Mouse (Mus musculus) heart, embryonic 14.5 days (tissue): ENCODE data around the gene Rnf113a2. TPM values are rescaled to one million over a fixed set of nuclear protein-coding genes. Genes with fewer than 3 reads are reported as not detected.

ENCODE experiments used
- ATAC-seq: fragments of 200-750 bp; cut with Nextera tagmentation; 2 replicates; pipeline ENCODE4 v1.8.0; 2017; ENCODE audit warnings: low read depth, moderate TSS enrichment; ENCODE audit not compliant: insufficient number of reproducible peaks, insufficient read depth, low FRiP score
- H3K27ac ChIP-seq, 2 experiments: fragments of 200-500 bp in 1 of 2; fragments of 300-500 bp in 1 of 2; sonication (generic) in 1 of 2; replicated peaks in 1 of 2; 2 replicates each; pipeline ENCODE4 v1.5.1; 2012 to 2014; ENCODE audit warnings: low read depth in 2 of 2, low read length in 2 of 2, control low read depth in 1 of 2, mild to moderate bottlenecking in 1 of 2, mixed read lengths in 1 of 2; ENCODE audit not compliant: control insufficient read depth in 1 of 2, insufficient read depth in 1 of 2
- H3K27me3 ChIP-seq: fragments of 300-500 bp; sonication (generic); 2 replicates; pipeline ENCODE4 v1.6.1; 2014; ENCODE audit warnings: mild to moderate bottlenecking, low read length, control low read depth; ENCODE audit not compliant: control insufficient read depth, insufficient read depth
- H3K36me3 ChIP-seq: fragments of 300-500 bp; sonication (generic); 2 replicates; pipeline ENCODE4 v1.6.1; 2014; ENCODE audit warnings: mild to moderate bottlenecking, control low read depth, low read length, mixed read lengths; ENCODE audit not compliant: control insufficient read depth, insufficient read depth
- H3K4me1 ChIP-seq, 2 experiments: fragments of 200-500 bp in 1 of 2; fragments of 300-500 bp in 1 of 2; sonication (generic) in 1 of 2; 2 replicates each; pipeline ENCODE4 v1.6.1; 2012 to 2014; ENCODE audit warnings: low read length in 2 of 2, control low read depth in 1 of 2, mixed read lengths in 1 of 2; ENCODE audit not compliant: control insufficient read depth in 2 of 2, insufficient read depth in 2 of 2
- H3K4me2 ChIP-seq: fragments of 300-500 bp; sonication (generic); 2 replicates; pipeline ENCODE4 v1.6.1; 2014; ENCODE audit warnings: mild to moderate bottlenecking, low read length
- H3K4me3 ChIP-seq, 2 experiments: fragments of 200-500 bp in 1 of 2; fragments of 300-500 bp in 1 of 2; sonication (generic) in 1 of 2; 2 replicates each; pipeline ENCODE4 v1.5.1; 2012 to 2014; ENCODE audit warnings: low read length in 2 of 2, mild to moderate bottlenecking in 2 of 2, control low read depth in 1 of 2, low read depth in 1 of 2, moderate library complexity in 1 of 2; ENCODE audit not compliant: control insufficient read depth in 1 of 2, insufficient read depth in 1 of 2
- H3K9ac ChIP-seq: fragments of 300-500 bp; sonication (generic); 2 replicates; pipeline ENCODE4 v1.6.1; 2014; ENCODE audit warnings: mild to moderate bottlenecking, low read length
- H3K9me3 ChIP-seq: fragments of 300-500 bp; sonication (generic); 2 replicates; pipeline ENCODE4 v1.6.1; 2016; ENCODE audit warnings: low read length, control low read depth; ENCODE audit not compliant: control insufficient read depth
- WGBS: fragments of 180-500 bp; shearing (Covaris S2); extraction: QIAGEN DNeasy Blood & Tissue Kit; methylation state at CpG from one replicate; pipeline ENCODE4 v1.1.7; 2014; 5-methylcytosine and 5-hydroxymethylcytosine counted together
- polyA plus RNA-seq: library from polyadenylated mRNA; unstranded; fragments of >200 nt; fragmentation: Nextera tagmentation; extraction: Ambion mirVana; gene quantifications from 2 replicates; pipeline ENCODE4 v1.2.1, GENCODE M21; 2014

The Rnf113a2 gene
- polyA plus RNA-seq, 1 experiment from 2014 or later: 19.1 TPM

- no peaks in the 10 kb centered on the region for H3K36me3 ChIP-seq
- H3K27ac ChIP-seq: no peak overlapping the region
- no peak overlapping the region for H3K4me3 ChIP-seq
- ATAC-seq: no peak
- no peak overlapping the region for H3K4me2 ChIP-seq
- WGBS: 76% methylated on average over 1 of the region's 1 CpGs
- no peak overlapping the region for H3K9ac ChIP-seq
- no peaks in the 10 kb centered on the region for H3K27me3 ChIP-seq
- no peaks in the 10 kb centered on the region for H3K9me3 ChIP-seq
- peaks cover 2 to 14% of the 10 kb centered on the region in 2 experiments for H3K4me1 ChIP-seq
These were observed 30.4 kb downstream of the Rnf113a2 start for GRCm38 (mm10) chr12:84447386-84447785.

DNA sequence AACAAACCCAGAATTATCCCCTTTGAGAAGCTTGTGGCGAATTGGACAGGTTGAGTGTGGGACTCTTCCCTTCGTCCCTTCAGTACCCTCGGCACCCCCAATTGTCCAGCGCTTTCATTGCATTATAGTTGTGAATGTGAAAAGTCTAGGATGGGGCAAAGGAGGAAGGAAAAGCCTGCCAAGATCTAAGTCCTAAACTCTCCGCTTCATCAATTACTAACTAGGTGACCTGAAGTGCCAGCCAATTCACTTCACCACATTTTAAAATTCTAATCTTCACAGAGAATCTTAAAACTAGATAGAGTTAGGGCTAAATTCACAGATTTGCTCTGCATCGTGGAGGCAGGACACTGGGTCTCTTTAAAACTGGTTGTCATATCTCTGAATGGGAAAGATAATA, 31.2 kb downstream of the Rnf113a2 start:
- no peaks in the 10 kb centered on the region for H3K36me3 ChIP-seq
- no peak overlapping the region for H3K4me3 ChIP-seq
- no peak overlapping the region for H3K27ac ChIP-seq
- H3K9me3 ChIP-seq: no peaks in the 10 kb centered on the region
- H3K4me1 ChIP-seq: peaks cover 2 to 20% of the 10 kb centered on the region in 2 experiments
- no peak overlapping the region for H3K4me2 ChIP-seq
- H3K27me3 ChIP-seq: no peaks in the 10 kb centered on the region
- no peak for ATAC-seq
- H3K9ac ChIP-seq: no peak overlapping the region
- WGBS: 78% methylated on average over 6 of the region's 6 CpGs

DNA sequence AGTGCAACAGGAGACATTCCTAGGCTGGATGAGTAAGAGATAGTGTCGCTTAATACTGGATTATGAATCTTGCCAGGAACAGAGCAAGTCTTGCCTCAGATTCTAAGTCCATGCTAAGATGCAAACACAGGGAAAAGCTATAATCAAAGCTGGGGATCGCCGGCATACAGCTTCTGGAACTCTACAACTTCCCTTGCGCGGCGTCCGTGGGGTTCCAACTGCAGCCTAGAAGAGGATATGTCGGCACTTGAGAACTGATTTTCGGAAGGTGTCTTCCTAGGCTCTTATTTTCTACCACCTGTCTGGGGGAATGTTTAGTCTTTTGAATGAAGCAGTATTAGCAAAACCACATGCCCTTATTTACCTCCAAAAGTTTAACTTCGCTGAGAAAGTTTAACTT, 32.9 kb downstream of the Rnf113a2 start:
- Histone ChIP-seq H3K4me3 (peak overlapping the region in 1 of 2 experiments; percentile 82; a peak in 2 of 4 replicates), H3K9ac (peak overlapping the region; percentile 70), H3K4me1 (peaks cover 2 to 20% of the 10 kb centered on the region in 2 experiments), H3K27me3 (no peaks in the 10 kb centered on the region), H3K27ac (peak overlapping the region in 1 of 2 experiments; percentile 82; a peak in 2 of 4 replicates), H3K9me3 (no peaks in the 10 kb centered on the region), H3K4me2 (peak overlapping the region; percentile 97), H3K36me3 (no peaks in the 10 kb centered on the region)
- ATAC-seq: no peak
- 28% methylated on average over 10 of the region's 10 CpGs for WGBS

DNA sequence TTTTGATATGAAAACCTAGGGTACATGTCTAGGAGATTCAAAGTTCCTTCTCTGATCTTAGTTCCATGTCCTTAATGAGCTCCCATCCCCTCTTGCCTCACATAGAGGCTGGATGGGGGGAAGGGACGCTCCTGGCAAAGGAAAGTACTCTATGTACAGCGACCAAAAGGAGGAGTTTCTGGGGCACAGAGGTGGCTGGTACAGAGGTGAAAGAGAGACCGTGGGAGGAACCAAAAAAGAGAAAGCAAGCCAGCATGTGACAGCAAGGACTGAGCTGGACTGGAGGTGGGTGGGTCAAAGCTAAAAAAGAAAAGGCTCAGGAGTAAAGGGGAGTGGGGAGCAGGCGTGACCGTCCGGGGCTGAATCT, 33.3 kb downstream of the Rnf113a2 start:
- Histone ChIP-seq H3K9me3 (no peaks in the 10 kb centered on the region), H3K4me2 (peak overlapping the region; percentile 97), H3K27me3 (no peaks in the 10 kb centered on the region), H3K36me3 (no peaks in the 10 kb centered on the region), H3K4me3 (peak overlapping the region; percentile 81 to 82), H3K9ac (peak overlapping the region; percentile 70), H3K27ac (peak overlapping the region; percentile 82 to 87), H3K4me1 (peaks cover 2 to 20% of the 10 kb centered on the region in 2 experiments)
- no peak for ATAC-seq
- WGBS: 0% methylated on average over 6 of the region's 6 CpGs

DNA sequence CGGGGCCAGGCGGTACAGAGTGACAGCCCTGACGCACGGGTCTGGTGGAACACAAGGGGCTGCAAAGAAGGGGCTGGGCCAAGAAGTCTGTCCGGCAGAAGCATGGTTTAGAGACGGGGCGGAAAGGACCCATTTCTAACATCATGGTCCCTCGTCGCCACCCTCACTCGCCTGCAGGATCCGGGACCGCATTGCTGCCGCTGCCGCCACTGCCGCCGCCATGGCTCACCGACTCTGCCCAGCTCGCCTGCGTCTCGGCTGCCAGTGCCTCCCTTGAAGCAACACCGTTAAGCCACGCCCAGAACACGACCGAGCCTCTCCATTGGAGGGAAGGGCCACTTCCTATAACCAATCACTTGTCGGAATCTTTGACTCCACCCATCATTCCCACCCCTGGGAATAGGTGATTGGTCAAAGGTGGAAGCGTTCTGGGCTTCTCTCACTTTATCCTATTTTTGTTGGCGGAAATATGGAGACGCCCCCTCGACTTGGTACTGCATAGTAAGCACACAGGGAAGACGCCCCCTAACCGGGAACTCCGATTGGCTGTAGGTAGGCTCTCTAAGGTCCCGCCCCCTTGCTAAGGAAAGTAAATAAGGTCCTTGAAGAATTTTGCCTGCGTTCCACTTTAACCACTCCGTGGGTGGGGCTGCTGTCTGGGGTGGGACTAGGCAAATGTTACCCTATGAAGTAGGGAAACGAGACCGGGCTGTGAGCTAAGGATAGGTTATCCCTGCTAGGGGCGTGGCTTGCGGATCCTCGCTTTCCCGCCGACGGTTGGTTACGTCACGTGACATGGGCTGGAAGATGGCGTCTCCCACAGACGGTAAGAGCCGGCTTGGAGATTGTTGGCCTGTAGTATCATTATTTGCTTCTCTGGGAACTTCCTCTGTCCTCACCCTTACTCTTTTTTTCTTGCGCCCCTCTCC, 34.0 kb downstream of the Rnf113a2 start, which contains the start of the genes Aldh6a1 and Lin52:
Gene Aldh6a1 (minus strand): TSS at position 287 of the 929 bp plus-strand sequence.
Gene Lin52 (plus strand): TSS at position 705 of the 929 bp plus-strand sequence.
- WGBS: under 1% methylated on average over 49 of the region's 49 CpGs
- H3K27me3 ChIP-seq: no peaks in the 10 kb centered on the region
- peak within 1 kb of the TSS; percentile 80 for H3K9ac ChIP-seq
- peak within 1 kb of the TSS; percentile 97 for H3K4me2 ChIP-seq
- peak within 1 kb of the TSS; percentile 82 to 87 for H3K27ac ChIP-seq
- H3K9me3 ChIP-seq: no peaks in the 10 kb centered on the region
- peak; percentile 98 for ATAC-seq
- H3K4me3 ChIP-seq: peak within 1 kb of the TSS; percentile 81 to 82
- no peaks in the 10 kb centered on the region for H3K36me3 ChIP-seq
- peaks cover 2 to 20% of the 10 kb centered on the region in 2 experiments for H3K4me1 ChIP-seq

DNA sequence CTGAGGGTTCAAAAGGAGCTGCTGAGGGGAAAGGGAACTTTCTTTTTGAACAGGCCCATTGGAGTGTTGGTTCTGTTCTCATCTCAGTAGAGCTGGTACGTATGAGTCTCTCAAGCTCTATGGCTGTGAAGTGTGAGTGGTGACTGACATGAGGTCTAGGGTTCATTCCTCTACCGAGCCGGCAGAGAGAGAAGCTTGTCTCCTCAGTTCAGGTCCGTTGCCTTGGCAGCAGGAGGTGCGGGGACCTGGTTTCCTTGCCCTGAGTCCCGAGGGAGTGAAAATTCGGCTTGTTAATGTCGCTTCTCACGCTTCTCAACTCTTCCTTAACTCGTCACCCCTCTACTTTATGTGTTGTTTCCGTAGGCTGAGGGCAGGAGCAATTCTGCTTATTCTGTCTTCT, 34.8 kb downstream of the Rnf113a2 start:
- WGBS: 2% methylated on average over 11 of the region's 11 CpGs

DNA sequence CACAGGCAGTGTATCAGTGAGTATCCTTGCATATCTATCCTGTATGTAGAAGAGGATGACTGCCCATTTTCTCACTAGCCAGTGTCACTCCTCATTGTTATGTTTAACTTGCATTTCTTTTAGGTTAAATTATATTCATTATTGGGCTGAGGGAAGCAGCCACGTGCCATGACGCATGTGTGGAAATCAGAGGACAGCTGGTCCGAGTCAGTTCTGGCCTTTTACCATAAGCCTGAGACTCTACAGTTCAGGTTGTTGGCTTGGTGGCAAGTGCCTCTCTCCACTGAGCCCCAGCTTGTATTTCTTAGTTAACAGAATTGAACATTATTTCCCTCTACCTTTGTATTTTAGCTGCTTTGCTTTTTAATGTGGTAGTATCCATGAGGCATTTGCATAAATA, 39.9 kb downstream of the Rnf113a2 start:
- no peak overlapping the region for H3K9ac ChIP-seq
- no peak for ATAC-seq
- no peaks in the 10 kb centered on the region for H3K27me3 ChIP-seq
- H3K4me3 ChIP-seq: no peak overlapping the region
- no peak overlapping the region for H3K4me2 ChIP-seq
- no peak overlapping the region for H3K27ac ChIP-seq
- peaks cover 43% of the 10 kb centered on the region for H3K36me3 ChIP-seq
- WGBS: 86% methylated on average over 3 of the region's 3 CpGs
- peaks cover 0 to 11% of the 10 kb centered on the region in 2 experiments; a peak in 1 of 4 replicates for H3K4me1 ChIP-seq
- no peaks in the 10 kb centered on the region for H3K9me3 ChIP-seq

More for the DNA sequence above, 34.8 kb downstream of the Rnf113a2 start:
- peak overlapping the region; percentile 77 to 82 for H3K4me3 ChIP-seq
- no peaks in the 10 kb centered on the region for H3K9me3 ChIP-seq
- H3K27ac ChIP-seq: peak overlapping the region; percentile 67 to 82
- H3K4me1 ChIP-seq: peaks cover 2 to 20% of the 10 kb centered on the region in 2 experiments
- H3K36me3 ChIP-seq: peaks cover 2% of the 10 kb centered on the region; the same call in 1 of the 2 replicates
- H3K4me2 ChIP-seq: peak overlapping the region; percentile 97
- no peak for ATAC-seq
- H3K9ac ChIP-seq: peak overlapping the region; percentile 80
- H3K27me3 ChIP-seq: no peaks in the 10 kb centered on the region
